Mouse (Mus musculus): Measurements from ENCODE around the gene Nr2e1.

- TF ChIP-seq CTCF (IDR thresholded peaks at IDR 0.05; ENCODE audit: control insufficient read depth, insufficient read depth, insufficient replicate concordance, low read depth, low read length) (no peak), POLR2A (IDR thresholded peaks at IDR 0.05; ENCODE audit: control insufficient read depth, low read depth, low read length) (no peak)
Observed at GRCm38 (mm10) chr10:42613075-42613474, 29.6 kb upstream of the Nr2e1 start.

Data from testis, adult 2 months (tissue).